Mouse (Mus musculus): ENCODE data around the gene Xdh.

- no peak for TF ChIP-seq CHD2 (IDR thresholded peaks at IDR 0.05; ENCODE audit: low read depth, low read length)
- no peak for TF ChIP-seq ZC3H11A (IDR thresholded peaks at IDR 0.05; ENCODE audit: borderline replicate concordance, low read depth, low read length)
- no peak for TF ChIP-seq HCFC1 (IDR thresholded peaks at IDR 0.05; ENCODE audit: borderline replicate concordance, insufficient read depth, low read length)
These were observed 5.3 kb downstream of the Xdh start for GRCm38 (mm10) chr17:73944661-73945060.

Measured in ES-E14 (cell line).